Mouse (Mus musculus) adrenal gland, adult (tissue): ENCODE measurements around the gene Fblim1.
A peak's percentile ranks its signal among the peaks of the same experiment; 100 is the strongest.

ENCODE experiments used
- DNase-seq, 2 experiments: peaks; one replicate each; pipeline ENCODE4 v3.0.0; 2022 to 2023; ENCODE audit warnings: low spot score in 1 of 2; ENCODE audit not compliant: inconsistent age in 2 of 2

Gene Fblim1

GRCm38 (mm10) chr4:141601148-141601862 lies 4.6 kb downstream of the Fblim1 start:
- peak in 1 of 2 experiments; percentile 59 for DNase-seq

- DNase-seq = no peak
Measured at GRCm38 (mm10) chr4:141600364-141600763, 5.5 kb downstream of the Fblim1 start.

DNA sequence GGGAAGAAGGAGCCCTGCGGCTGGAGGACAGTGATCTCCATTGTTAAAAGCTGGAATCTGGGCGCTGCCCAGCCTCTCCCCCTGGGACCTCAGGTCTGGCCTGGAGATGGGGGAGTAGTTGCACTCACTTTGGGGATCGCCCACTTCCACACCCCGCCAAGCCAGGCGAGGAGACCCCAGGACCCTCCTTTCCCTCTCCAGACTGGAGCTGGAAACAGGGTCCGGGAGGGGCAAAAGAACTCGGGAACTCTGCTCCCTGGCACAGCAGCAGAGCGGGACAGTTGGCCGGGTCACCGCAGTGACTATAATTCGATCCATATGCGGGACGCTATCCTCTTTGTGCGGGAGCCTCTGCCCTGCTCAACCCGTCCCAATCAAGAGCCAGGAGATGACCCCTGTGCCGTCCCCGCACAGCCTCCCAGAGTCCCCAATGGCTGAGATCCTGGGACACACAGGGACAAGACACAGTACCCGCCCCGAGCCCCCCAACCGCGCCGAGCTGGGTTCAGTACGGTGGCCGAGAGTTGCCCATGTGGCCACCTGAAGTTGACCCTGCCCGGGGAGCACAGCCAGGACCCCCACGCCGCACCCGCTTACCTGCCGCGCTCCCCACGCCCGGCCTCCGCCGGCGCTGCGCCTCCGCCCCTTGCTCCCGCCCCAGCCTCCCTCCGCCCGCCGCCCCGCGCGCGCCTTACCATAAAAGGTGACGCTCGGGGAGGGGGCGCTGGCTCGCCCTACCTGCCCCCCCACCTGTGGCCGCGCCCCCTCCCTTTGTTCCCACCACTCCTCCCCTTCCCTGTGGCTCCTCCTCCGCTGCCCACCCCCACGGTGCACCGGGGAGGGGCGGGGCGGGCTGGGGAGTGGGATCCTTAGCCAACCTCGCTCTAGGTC lies 6.4 kb downstream of the Fblim1 start:
- DNase-seq = peak in 1 of 2 experiments; percentile 64

- peak in 1 of 2 experiments; percentile 49 for DNase-seq
Measured at GRCm38 (mm10) chr4:141598894-141599250, 7.0 kb downstream of the Fblim1 start.

- DNase-seq = peak in 1 of 2 experiments; percentile 54
Measured at GRCm38 (mm10) chr4:141598199-141598893, 7.5 kb downstream of the Fblim1 start.

DNA sequence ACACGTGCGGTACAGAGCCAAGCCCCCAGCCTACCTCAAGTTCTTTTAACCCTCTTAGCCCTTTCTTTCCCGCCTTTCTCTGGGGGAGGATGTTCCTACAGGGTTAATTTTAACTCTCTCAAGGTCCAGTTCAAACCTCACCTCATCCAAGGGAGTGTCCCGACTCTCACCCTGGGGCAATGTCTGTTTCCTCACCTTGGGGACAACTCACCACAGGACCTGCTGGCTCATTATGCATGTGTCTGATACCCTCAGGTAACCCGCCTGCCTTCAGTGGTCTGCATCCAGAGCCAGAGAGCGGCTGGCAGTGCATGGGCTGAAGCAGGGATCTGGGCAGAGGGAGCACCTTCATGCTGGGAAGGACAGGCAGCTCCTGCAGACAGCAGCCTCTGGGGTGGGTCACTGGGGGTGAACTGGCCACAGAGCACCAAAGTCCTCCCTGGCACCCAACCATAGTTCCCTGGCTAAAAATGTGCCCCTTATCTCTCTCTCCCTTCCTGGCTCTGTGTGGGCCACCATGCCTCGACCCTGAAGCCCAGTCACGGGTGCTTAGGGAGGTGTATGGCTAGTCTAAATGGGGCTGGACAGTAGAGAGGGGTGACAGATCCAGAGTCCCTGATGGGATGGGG lies 9.1 kb downstream of the Fblim1 start:
- no peak for DNase-seq

DNA sequence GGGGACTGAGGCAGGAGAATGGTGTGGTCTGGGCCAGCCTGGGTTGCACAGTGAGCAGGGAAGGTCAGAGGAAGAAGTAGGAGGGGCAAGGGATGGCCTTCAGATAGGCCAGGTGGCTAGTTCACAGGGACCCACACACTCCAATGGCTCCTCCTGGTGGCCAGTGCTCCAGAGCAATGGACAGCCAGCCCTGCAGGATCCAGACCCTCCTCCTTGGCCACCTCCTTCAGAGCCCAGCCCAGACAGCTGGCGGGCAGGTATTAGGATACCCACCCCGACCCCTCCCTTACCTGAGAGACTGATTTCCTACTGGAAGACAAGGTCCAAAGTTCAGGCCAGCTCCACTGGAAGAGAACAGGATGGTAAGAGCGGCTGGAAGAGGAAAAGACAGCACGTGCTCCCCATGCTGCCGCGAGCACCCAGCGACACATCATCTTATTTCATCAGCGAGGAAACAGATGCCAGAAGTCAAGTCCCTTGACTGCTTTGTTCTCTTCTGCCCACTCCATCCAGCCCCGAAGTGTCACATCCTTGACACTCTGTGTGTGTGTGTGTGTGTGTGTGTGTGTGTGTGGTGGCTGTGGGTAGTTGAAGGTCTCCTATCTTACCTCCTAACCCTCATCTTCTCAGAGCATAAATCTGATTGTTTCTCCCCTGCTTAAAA lies 10.2 kb downstream of the Fblim1 start:
- DNase-seq = no peak

- DNase-seq = no peak
Measured at GRCm38 (mm10) chr4:141595138-141595537, 10.8 kb downstream of the Fblim1 start.

DNA sequence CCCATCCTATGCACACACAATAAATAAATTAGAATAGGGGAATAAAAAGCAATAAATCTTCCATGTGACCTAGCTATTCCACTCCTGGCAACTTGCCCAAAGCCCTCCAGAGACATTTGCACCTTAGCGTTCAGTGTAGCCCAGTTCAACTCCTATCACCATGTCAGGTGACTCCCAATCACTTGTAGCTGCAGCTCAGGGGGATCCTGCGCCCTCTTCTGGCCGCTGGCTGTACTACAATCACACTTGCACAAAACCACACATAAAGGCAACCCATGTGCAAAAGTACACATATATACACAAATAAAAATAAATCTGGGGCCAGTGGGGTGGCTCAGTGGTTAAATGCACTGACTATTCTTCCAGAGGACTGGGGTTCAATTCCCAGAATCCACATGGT lies 14.3 kb downstream of the Fblim1 start:
- peak in 1 of 2 experiments; percentile 75 for DNase-seq

- DNase-seq = no peak
Measured at GRCm38 (mm10) chr4:141583919-141584318, 22.0 kb downstream of the Fblim1 start.

- DNase-seq = no peak
Measured at GRCm38 (mm10) chr4:141581051-141581450, 24.8 kb downstream of the Fblim1 start.

GRCm38 (mm10) chr4:141578833-141579232 lies 27.1 kb downstream of the Fblim1 start:
- peak; percentile 22 to 60 for DNase-seq

- DNase-seq = no peak
Measured at GRCm38 (mm10) chr4:141576877-141577276, 29.0 kb downstream of the Fblim1 start.

GRCm38 (mm10) chr4:141576404-141576803 lies 29.5 kb downstream of the Fblim1 start:
- no peak for DNase-seq

- peak; percentile 89 to 96 for DNase-seq
Measured at GRCm38 (mm10) chr4:141574789-141575702, 30.9 kb downstream of the Fblim1 start.

- DNase-seq = peak; percentile 92 to 96
Measured at GRCm38 (mm10) chr4:141573359-141573966, 32.4 kb downstream of the Fblim1 start.

DNA sequence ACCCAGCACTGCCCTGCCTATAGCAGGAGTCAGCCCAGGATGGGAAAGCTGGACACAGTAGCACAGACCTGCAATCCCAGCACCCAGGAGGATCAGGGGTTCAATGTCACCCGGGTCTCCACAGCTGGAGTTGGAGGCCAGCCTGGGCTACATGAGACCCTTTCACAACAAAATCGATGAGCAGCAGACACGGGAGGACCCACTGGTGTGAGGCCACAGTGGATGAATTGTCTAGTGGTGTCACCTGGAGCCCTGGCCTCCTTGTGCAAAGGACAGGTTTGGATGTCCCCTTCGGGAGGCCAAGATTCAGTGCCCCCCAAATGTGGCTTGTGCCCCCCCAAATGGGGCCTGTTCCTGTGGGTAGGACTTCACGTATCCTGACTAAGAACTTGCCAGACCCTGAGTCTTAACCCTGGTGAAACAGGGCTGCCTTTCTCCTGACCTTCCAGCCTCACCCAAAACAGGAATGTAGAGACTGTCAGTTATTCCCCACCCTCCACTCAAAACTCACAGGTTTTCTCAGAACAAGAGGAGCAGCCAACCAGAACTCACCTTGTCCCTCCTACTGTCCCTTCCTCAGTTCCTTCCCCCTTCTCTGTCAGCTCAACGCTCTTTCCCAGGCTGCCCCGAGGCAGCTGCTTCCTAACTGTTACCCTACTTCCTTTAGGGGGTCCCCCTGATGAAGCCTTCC lies 33.1 kb downstream of the Fblim1 start:
- DNase-seq = peak; percentile 42 to 75

DNA sequence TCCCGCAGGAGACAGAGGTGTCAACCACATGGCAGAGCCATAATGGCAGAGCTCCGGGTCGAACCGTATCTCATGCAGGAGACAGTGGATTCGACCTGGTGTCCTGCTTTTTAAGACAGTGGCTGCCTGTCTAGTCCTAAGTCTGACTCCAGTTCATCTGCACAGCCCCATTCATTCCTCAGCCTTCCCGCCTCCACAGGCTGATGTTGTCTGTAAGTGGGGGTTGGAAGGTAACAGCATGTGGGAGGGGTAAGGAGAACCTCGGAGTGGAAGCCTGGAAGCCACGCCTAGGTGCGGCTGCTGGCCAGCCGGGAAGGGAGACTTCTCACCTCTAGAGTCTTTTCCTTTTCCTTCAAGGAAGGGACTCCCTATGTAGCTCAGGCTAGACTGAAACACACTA lies 34.0 kb downstream of the Fblim1 start:
- DNase-seq = peak; percentile 25 to 51
